Mouse (Mus musculus) cerebellum, postnatal 10 days (tissue): ENCODE results near the gene Pdk2.

ENCODE experiments used
- DNase-seq, 2 experiments: peaks; one replicate each; pipeline ENCODE4 v3.0.0; 2021; ENCODE audit warnings: mixed read lengths in 2 of 2

Gene Pdk2

GRCm38 (mm10) chr11:95001584-95002347 is 39.4 kb downstream of the Pdk2 start:
- DNase-seq: peak in 1 of 2 experiments; percentile 29

GRCm38 (mm10) chr11:95001058-95001457 is 40.1 kb downstream of the Pdk2 start:
- peak; percentile 94 to 96 for DNase-seq

GRCm38 (mm10) chr11:95000548-95000947 is 40.6 kb downstream of the Pdk2 start:
- DNase-seq: peak; percentile 66 to 67

GRCm38 (mm10) chr11:95000128-95000527 is 41.0 kb downstream of the Pdk2 start:
- peak in 1 of 2 experiments; percentile 24 for DNase-seq

GRCm38 (mm10) chr11:94998041-94998531 is 43.1 kb downstream of the Pdk2 start:
- peak; percentile 63 to 76 for DNase-seq

GRCm38 (mm10) chr11:94997596-94997995 is 43.6 kb downstream of the Pdk2 start:
- no peak for DNase-seq

- no peak for DNase-seq
Observed at GRCm38 (mm10) chr11:94996984-94997383, 44.2 kb downstream of the Pdk2 start.

GRCm38 (mm10) chr11:94996101-94996500 is 45.1 kb downstream of the Pdk2 start:
- peak in 1 of 2 experiments; percentile 50 for DNase-seq

GRCm38 (mm10) chr11:94994947-94995772 is 46.0 kb downstream of the Pdk2 start:
- peak in 1 of 2 experiments; percentile 14 for DNase-seq

GRCm38 (mm10) chr11:94994208-94994814 is 46.8 kb downstream of the Pdk2 start:
- peak; percentile 44 to 59 for DNase-seq

GRCm38 (mm10) chr11:94992754-94993606 is 48.2 kb downstream of the Pdk2 start:
- peak in 1 of 2 experiments; percentile 58 for DNase-seq

- DNase-seq: no peak
Observed at GRCm38 (mm10) chr11:94992480-94992753, 48.7 kb downstream of the Pdk2 start.

- DNase-seq: peak; percentile 59 to 72
Observed at GRCm38 (mm10) chr11:94991641-94992479, 49.3 kb downstream of the Pdk2 start.

GRCm38 (mm10) chr11:94990749-94991577 is 50.2 kb downstream of the Pdk2 start, which contains the start of gene Ppp1r9b:
TSS of gene Ppp1r9b (plus strand) at chr11:94991035.
- DNase-seq: peak; percentile 97

- no peak for DNase-seq
Observed at GRCm38 (mm10) chr11:94990102-94990748, 50.9 kb downstream of the Pdk2 start.

- DNase-seq: peak; percentile 91 to 92
Observed at GRCm38 (mm10) chr11:94989562-94990017, 51.6 kb downstream of the Pdk2 start.

GRCm38 (mm10) chr11:94988780-94989561 is 52.2 kb downstream of the Pdk2 start:
- peak; percentile 58 to 64 for DNase-seq

GRCm38 (mm10) chr11:94987851-94988250 is 53.3 kb downstream of the Pdk2 start:
- peak; percentile 42 to 50 for DNase-seq

GRCm38 (mm10) chr11:94987341-94987740 is 53.8 kb downstream of the Pdk2 start:
- peak in 1 of 2 experiments; percentile 6 for DNase-seq
